Mouse (Mus musculus) neural tube, embryonic 13.5 days (tissue): Measurements from ENCODE around the gene Klhl8. TPM values are rescaled to one million over a fixed set of nuclear protein-coding genes. Genes with fewer than 3 reads are reported as not detected.

Experiments
- ATAC-seq: fragments of 200-750 bp; cut with Nextera tagmentation; 2 replicates; pipeline ENCODE4 v1.8.0; 2017; ENCODE audit warnings: low read depth, mild to moderate bottlenecking, moderate TSS enrichment, moderate library complexity
- H3K27ac ChIP-seq: fragments of 300-500 bp; sonication (generic); replicated peaks from 2 replicates; pipeline ENCODE4 v1.5.1; 2015; ENCODE audit warnings: moderate library complexity, mild to moderate bottlenecking, inconsistent platforms
- H3K27me3 ChIP-seq: fragments of 300-500 bp; sonication (generic); 2 replicates; pipeline ENCODE4 v1.6.1; 2015; ENCODE audit warnings: mild to moderate bottlenecking, inconsistent platforms
- H3K36me3 ChIP-seq: fragments of 300-500 bp; sonication (generic); 2 replicates; pipeline ENCODE4 v1.6.1; 2015; ENCODE audit warnings: mild to moderate bottlenecking, inconsistent platforms
- H3K4me1 ChIP-seq: fragments of 300-500 bp; sonication (generic); replicated peaks from 2 replicates; pipeline ENCODE4 v1.6.1; 2015; ENCODE audit warnings: inconsistent platforms
- H3K4me2 ChIP-seq: fragments of 300-500 bp; sonication (generic); 2 replicates; pipeline ENCODE4 v1.6.1; 2015; ENCODE audit warnings: inconsistent platforms, mild to moderate bottlenecking, moderate library complexity
- H3K4me3 ChIP-seq: fragments of 300-500 bp; sonication (generic); 2 replicates; pipeline ENCODE4 v1.5.1; 2015; ENCODE audit warnings: mild to moderate bottlenecking, inconsistent platforms
- H3K9ac ChIP-seq: fragments of 300-500 bp; sonication (generic); 2 replicates; pipeline ENCODE4 v1.6.1; 2015; ENCODE audit warnings: moderate library complexity, mild to moderate bottlenecking, inconsistent platforms
- H3K9me3 ChIP-seq: fragments of 300-500 bp; sonication (generic); 2 replicates; pipeline ENCODE4 v1.6.1; 2016; ENCODE audit warnings: inconsistent platforms
- WGBS: fragments of 180-500 bp; shearing (Covaris S2); methylation state at CpG from one replicate; pipeline ENCODE4 v1.1.7; 2015; 5-methylcytosine and 5-hydroxymethylcytosine counted together
- polyA plus RNA-seq: library from polyadenylated mRNA; unstranded; fragments of >200 nt; fragmentation: Nextera tagmentation; extraction: Ambion mirVana; gene quantifications from 2 replicates; pipeline ENCODE4 v1.2.1, GENCODE M21; 2015

The Klhl8 gene
- polyA plus RNA-seq, 1 experiment from 2014 or later: 29.2 TPM

DNA sequence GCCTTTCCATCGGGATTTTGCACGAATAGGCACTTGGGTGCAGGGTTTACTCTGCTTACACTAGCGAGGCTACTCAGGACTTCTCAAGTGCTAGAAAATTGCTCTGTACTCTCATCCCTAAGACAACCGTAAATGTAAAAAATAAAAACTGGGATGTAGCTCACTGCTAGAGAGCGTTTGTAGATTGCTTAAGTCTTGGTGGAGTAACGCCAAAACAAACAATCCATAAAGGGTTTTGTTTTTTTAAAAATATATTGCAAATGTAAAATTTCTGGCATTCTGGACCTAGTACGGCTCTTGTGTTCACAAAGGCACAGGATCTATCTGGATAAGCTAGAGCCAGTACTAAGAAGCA lies 17.1 kb upstream of the Klhl8 start:
- H3K36me3 ChIP-seq: no peaks in the 10 kb centered on the region
- H3K9me3 ChIP-seq: no peaks in the 10 kb centered on the region
- no peak for ATAC-seq
- 92% methylated on average over 7 of the region's 7 CpGs for WGBS
- H3K9ac ChIP-seq: no peak overlapping the region
- H3K4me1 ChIP-seq: peaks cover 11% of the 10 kb centered on the region
- no peak overlapping the region for H3K27ac ChIP-seq
- H3K27me3 ChIP-seq: peaks cover 29% of the 10 kb centered on the region
- no peak overlapping the region for H3K4me2 ChIP-seq
- no peak overlapping the region for H3K4me3 ChIP-seq

- H3K4me2 ChIP-seq: peak overlapping the region; percentile 42
- H3K27me3 ChIP-seq: peaks cover 31% of the 10 kb centered on the region
- no peaks in the 10 kb centered on the region for H3K36me3 ChIP-seq
- peak; percentile 49 for ATAC-seq
- WGBS: 29% methylated on average over 27 of the region's 27 CpGs
- H3K27ac ChIP-seq: no peak overlapping the region
- H3K9me3 ChIP-seq: no peaks in the 10 kb centered on the region
- H3K9ac ChIP-seq: 0 out of 2 replicates have a peak overlapping the region, but pooled peaks have one; percentile 41
- no peak overlapping the region for H3K4me3 ChIP-seq
- H3K4me1 ChIP-seq: peaks cover 11% of the 10 kb centered on the region
Observed at GRCm38 (mm10) chr5:103927429-103928195, 16.6 kb upstream of the Klhl8 start.

DNA sequence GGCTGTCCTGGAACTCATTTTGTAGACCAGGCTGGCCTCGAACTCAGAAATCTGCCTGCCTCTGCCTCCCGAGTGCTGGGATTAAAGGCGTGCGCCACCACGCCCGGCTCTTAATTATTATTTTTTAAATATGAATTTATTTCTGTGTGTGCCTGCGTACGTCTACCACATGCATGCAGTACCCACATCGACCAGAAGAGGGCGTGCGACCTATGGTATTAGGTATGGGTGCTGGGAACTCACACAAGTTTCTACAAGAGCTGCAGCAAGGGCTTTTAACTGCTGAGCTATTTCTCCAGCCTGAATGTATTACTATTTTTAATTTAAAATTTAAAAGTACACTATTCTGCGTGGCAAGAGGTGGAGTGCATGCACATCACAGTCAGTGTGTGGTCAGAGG lies 15.3 kb upstream of the Klhl8 start:
- 69% methylated on average over 12 of the region's 12 CpGs for WGBS

DNA sequence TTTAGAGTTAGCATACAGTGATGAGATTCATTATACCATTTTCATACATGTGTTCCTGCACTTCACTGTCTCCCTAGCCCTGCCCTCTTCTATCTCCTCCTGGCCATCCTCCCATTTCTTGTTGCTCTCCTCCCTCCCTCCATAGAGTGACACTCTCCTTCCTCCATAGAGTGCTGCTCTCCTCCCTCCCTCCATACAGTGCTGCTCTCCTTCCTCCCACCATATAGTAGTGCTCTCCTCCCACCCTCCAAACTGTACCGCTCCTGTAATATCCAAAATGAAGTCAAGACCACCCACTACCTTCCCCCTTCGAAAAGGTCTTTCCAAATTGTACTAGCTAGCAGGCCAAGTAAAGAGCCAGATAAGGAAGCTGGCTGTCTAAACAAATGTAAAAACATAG lies 12.7 kb upstream of the Klhl8 start:
- Histone ChIP-seq H3K9ac (no peak overlapping the region), H3K27ac (no peak overlapping the region), H3K4me2 (no peak overlapping the region), H3K36me3 (no peaks in the 10 kb centered on the region), H3K4me3 (no peak overlapping the region), H3K27me3 (peaks cover 15% of the 10 kb centered on the region), H3K4me1 (peaks cover 9% of the 10 kb centered on the region), H3K9me3 (no peaks in the 10 kb centered on the region)
- 93% methylated on average over 2 of the region's 2 CpGs for WGBS
- no peak for ATAC-seq

More for the DNA sequence above, 15.3 kb upstream of the Klhl8 start:
- H3K9me3 ChIP-seq: no peaks in the 10 kb centered on the region
- H3K9ac ChIP-seq: no peak overlapping the region
- no peak overlapping the region for H3K4me3 ChIP-seq
- H3K27me3 ChIP-seq: peaks cover 29% of the 10 kb centered on the region
- no peaks in the 10 kb centered on the region for H3K36me3 ChIP-seq
- H3K4me1 ChIP-seq: peaks cover 11% of the 10 kb centered on the region
- H3K4me2 ChIP-seq: no peak overlapping the region
- no peak for ATAC-seq
- H3K27ac ChIP-seq: no peak overlapping the region

- Histone ChIP-seq H3K27ac (no peak overlapping the region), H3K9ac (no peak overlapping the region), H3K4me3 (no peak overlapping the region), H3K27me3 (peaks cover 9% of the 10 kb centered on the region), H3K4me2 (no peak overlapping the region), H3K4me1 (peaks cover 4% of the 10 kb centered on the region), H3K36me3 (no peaks in the 10 kb centered on the region), H3K9me3 (no peaks in the 10 kb centered on the region)
- ATAC-seq: no peak
- WGBS: 83% methylated on average over 6 of the region's 6 CpGs
Observed at GRCm38 (mm10) chr5:103923101-103923500, 12.0 kb upstream of the Klhl8 start.

- Histone ChIP-seq H3K4me2 (no peak overlapping the region), H3K36me3 (no peaks in the 10 kb centered on the region), H3K4me3 (no peak overlapping the region), H3K27ac (no peak overlapping the region), H3K27me3 (0 out of 2 replicates have a peak, but pooled peaks cover 2% of the 10 kb centered on the region), H3K4me1 (peaks cover 3% of the 10 kb centered on the region), H3K9ac (no peak overlapping the region), H3K9me3 (no peaks in the 10 kb centered on the region)
- 78% methylated on average over 5 of the region's 5 CpGs for WGBS
- ATAC-seq: no peak
Observed at GRCm38 (mm10) chr5:103922436-103922835, 11.4 kb upstream of the Klhl8 start.

DNA sequence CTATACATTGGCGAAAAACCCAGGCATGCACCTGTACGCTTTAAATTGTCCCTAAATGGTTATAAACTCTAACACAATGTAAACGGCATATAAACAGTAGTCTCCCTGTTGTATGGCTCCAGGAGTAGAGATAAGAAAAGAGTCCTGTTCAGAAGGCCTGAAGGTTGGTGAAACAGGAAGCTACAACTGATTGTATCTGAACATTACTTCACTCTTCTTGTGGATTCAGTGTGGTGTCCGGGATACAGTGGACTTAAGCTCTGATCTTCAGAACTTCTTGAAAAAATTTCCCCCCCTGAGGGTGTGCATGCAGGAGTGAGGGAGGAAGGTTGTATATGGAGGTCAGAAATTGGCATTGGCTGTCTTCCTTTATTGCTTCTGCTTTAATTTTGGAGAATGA lies 8.4 kb upstream of the Klhl8 start:
- Histone ChIP-seq H3K4me3 (no peak overlapping the region), H3K9ac (no peak overlapping the region), H3K27ac (no peak overlapping the region), H3K4me1 (peaks cover 5% of the 10 kb centered on the region; the same call in 1 of the 2 replicates), H3K9me3 (no peaks in the 10 kb centered on the region), H3K4me2 (no peak overlapping the region), H3K27me3 (0 out of 2 replicates have a peak, but pooled peaks cover 2% of the 10 kb centered on the region), H3K36me3 (no peaks in the 10 kb centered on the region)
- ATAC-seq: no peak
- WGBS: 91% methylated on average over 4 of the region's 4 CpGs

DNA sequence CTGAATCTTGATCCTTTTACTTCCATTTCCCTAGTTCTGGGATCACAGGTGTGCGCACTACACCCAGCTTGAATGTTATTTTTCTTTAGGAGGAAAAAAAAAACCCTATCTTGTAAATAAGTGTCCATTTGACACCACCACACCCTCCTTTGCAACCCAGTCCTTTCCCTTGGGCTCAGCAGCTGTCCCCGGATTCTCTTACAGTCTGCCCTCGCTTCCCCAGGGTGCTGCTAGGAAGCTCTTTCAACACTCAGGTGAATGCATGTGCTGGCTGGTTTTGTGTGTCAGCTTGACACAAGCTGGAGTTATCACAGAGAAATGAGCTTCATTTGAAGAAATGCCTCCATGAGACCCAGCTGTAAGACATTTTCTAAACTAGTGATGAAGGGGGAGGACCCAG lies 7.2 kb upstream of the Klhl8 start:
- peaks cover 5% of the 10 kb centered on the region; the same call in 1 of the 2 replicates for H3K4me1 ChIP-seq
- no peaks in the 10 kb centered on the region for H3K9me3 ChIP-seq
- H3K4me2 ChIP-seq: no peak overlapping the region
- no peak overlapping the region for H3K4me3 ChIP-seq
- no peak for ATAC-seq
- 76% methylated on average over 3 of the region's 3 CpGs for WGBS
- no peaks in the 10 kb centered on the region for H3K36me3 ChIP-seq
- peaks cover 6% of the 10 kb centered on the region; the same call in 1 of the 2 replicates for H3K27me3 ChIP-seq
- no peak overlapping the region for H3K9ac ChIP-seq
- H3K27ac ChIP-seq: no peak overlapping the region

GRCm38 (mm10) chr5:103917357-103917895 lies 6.4 kb upstream of the Klhl8 start:
- Histone ChIP-seq H3K27me3 (peaks cover 10% of the 10 kb centered on the region; the same call in 1 of the 2 replicates), H3K4me3 (no peak overlapping the region), H3K9ac (0 out of 2 replicates have a peak overlapping the region, but pooled peaks have one; percentile 8), H3K4me1 (peaks cover 5% of the 10 kb centered on the region; the same call in 1 of the 2 replicates), H3K36me3 (no peaks in the 10 kb centered on the region), H3K9me3 (no peaks in the 10 kb centered on the region), H3K27ac (0 out of 2 replicates have a peak overlapping the region, but pooled peaks have one; percentile 9), H3K4me2 (no peak overlapping the region)
- no peak for ATAC-seq
- 48% methylated on average over 8 of the region's 8 CpGs for WGBS

GRCm38 (mm10) chr5:103916595-103917356 lies 5.7 kb upstream of the Klhl8 start:
- H3K9ac ChIP-seq: no peak overlapping the region
- no peak overlapping the region for H3K4me2 ChIP-seq
- WGBS: 75% methylated on average over 12 of the region's 12 CpGs
- H3K4me3 ChIP-seq: no peak overlapping the region
- H3K27ac ChIP-seq: no peak overlapping the region
- H3K9me3 ChIP-seq: no peaks in the 10 kb centered on the region
- H3K4me1 ChIP-seq: peaks cover 5% of the 10 kb centered on the region; the same call in 1 of the 2 replicates
- no peaks in the 10 kb centered on the region for H3K36me3 ChIP-seq
- ATAC-seq: no peak
- H3K27me3 ChIP-seq: peaks cover 10% of the 10 kb centered on the region; the same call in 1 of the 2 replicates

DNA sequence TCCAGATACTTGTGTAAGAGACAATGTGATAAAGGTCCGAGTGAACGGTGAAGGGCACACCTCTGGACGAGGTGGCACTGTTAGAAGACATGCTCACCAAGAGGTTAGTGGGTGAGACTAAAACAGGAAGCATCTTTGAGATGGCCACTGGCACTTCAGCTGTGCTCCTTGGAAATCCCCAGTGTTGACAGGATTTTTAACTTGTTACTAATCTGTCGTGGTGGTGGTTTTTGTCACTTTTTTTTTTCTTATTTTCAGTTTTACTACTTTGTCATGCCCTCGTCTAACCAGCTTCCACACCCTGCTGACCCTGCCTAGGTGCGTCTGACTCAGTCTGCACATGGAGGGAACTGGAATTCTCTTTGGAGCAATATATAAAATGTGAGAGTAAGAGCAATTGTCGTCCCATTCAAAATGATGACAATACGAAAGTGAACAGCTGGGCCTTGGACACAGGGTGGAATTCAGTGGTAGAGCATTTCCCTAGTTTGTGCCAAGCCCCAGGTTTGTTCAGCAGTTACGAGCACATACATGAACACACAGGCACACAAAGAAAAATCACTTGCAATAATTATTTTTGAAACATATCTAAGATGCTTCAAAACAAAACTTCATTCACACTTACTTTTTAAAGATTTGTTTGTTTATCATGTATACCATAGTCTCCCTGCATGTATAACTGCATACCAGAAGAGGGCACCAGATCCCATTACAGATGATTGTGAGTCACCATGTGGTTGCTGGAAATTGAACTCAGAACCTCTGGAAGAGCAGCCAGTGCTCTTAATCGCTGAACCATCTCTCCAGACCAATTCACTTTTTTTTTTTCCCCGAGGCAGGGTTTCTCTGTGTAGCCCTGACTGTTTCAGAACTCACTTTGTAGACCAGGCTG lies 3.5 kb upstream of the Klhl8 start:
- 68% methylated on average over 11 of the region's 11 CpGs for WGBS
- Histone ChIP-seq H3K9ac (no peak overlapping the region), H3K27me3 (peaks cover 15% of the 10 kb centered on the region)

More for the DNA sequence above, 3.5 kb upstream of the Klhl8 start:
- no peak overlapping the region for H3K4me3 ChIP-seq
- no peak overlapping the region for H3K27ac ChIP-seq
- H3K4me2 ChIP-seq: no peak overlapping the region
- no peaks in the 10 kb centered on the region for H3K36me3 ChIP-seq
- no peak for ATAC-seq
- no peaks in the 10 kb centered on the region for H3K9me3 ChIP-seq
- H3K4me1 ChIP-seq: peaks cover 13% of the 10 kb centered on the region
